Mouse (Mus musculus) hindbrain, embryonic 15.5 days (tissue): ENCODE results near the gene Rassf8. TPM values are rescaled to one million over a fixed set of nuclear protein-coding genes. Genes with fewer than 3 reads are reported as not detected.

Source experiments
- polyA plus RNA-seq: library from polyadenylated mRNA; unstranded; fragments of >200 nt; fragmentation: Nextera tagmentation; extraction: Ambion mirVana; gene quantifications from 2 replicates; pipeline ENCODE4 v1.2.1, GENCODE M21; 2015

Rassf8 gene
- polyA plus RNA-seq, 1 experiment from 2014 or later = 5.0 TPM

Other genes starting within 250 kb of the Rassf8 start
- 1.1 and 1.6 TPM in 2 replicates for gene Lmntd1, start 132.4 kb upstream of the Rassf8 start, polyA plus RNA-seq
- not detected in 2 replicates for gene Tuba3b, start 131.0 kb upstream of the Rassf8 start, polyA plus RNA-seq
- 6.6 and 6.8 TPM in 2 replicates for gene Bhlhe41, start 118.8 kb downstream of the Rassf8 start, polyA plus RNA-seq
- gene Sspn, start 184.9 kb downstream of the Rassf8 start, polyA plus RNA-seq = 4.8 TPM in 2 replicates